Mouse (Mus musculus): ENCODE data around the gene Rpl36-ps4.
"Not testable (repeated sequence)": the region's sequence is repeated elsewhere in the genome, so short reads cannot be mapped to it uniquely, and the experiment has no call there.

The Rpl36-ps4 gene

GRCm38 (mm10) chr17:87936156-87936555 lies 15.4 kb downstream of the Rpl36-ps4 start:
- DNase-seq (ENCODE audit: low read depth, low spot score), result no peak

- DNase-seq (ENCODE audit: low read depth, low spot score), result peak; percentile 88
Observed at GRCm38 (mm10) chr17:87948965-87949584, 28.3 kb downstream of the Rpl36-ps4 start.

- DNase-seq (ENCODE audit: low read depth, low spot score), result not testable (repeated sequence)
Observed at GRCm38 (mm10) chr17:87954618-87955124, 33.9 kb downstream of the Rpl36-ps4 start.

- no peak for DNase-seq (ENCODE audit: low read depth, low spot score)
Observed at GRCm38 (mm10) chr17:87957096-87957840, 36.5 kb downstream of the Rpl36-ps4 start.

DNA sequence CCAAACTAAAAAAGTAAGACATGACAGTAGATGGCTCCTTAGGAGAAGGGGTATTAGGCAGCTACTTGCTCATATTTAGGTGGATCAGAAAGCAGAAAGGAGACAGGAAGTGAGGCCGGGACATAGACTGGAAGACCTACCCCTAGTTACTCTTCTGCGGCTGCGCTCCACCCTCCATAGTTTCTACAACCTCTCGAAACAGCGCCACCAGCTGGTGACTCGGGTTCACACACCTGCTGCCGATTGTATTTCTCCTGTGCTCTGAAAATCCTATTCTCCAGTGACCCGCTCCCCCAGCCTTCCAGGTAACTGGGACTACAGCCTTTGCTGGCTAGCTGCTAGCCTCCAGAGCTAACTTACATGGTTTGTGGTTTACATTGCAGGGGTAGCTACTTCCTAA lies 37.5 kb downstream of the Rpl36-ps4 start:
- DNase-seq (ENCODE audit: low read depth, low spot score), result no peak

GRCm38 (mm10) chr17:87959406-87959805 lies 38.6 kb downstream of the Rpl36-ps4 start:
- DNase-seq (ENCODE audit: low read depth, low spot score), result not testable (repeated sequence)

DNA sequence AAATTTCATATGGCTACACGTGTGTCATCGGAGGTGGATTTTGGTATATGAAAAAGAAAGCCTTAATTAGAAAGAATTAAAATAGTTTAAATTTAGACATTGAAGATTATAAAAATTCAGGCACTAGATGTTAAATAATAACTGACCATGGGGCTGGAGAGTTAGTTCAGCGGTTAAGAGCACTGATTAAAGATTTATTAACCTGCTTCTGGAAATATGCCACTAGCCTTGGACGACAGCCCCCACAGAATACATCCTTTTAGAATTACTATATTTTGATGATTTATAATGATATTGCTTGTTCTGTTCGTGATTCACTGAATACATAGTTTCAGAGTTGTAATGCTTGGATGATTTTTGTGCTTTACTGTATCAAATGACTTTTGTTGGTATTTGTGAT lies 39.2 kb downstream of the Rpl36-ps4 start:
- DNase-seq (ENCODE audit: low read depth, low spot score), result not testable (repeated sequence)

GRCm38 (mm10) chr17:87963081-87964075 lies 42.6 kb downstream of the Rpl36-ps4 start:
- no peak for DNase-seq (ENCODE audit: low read depth, low spot score)

GRCm38 (mm10) chr17:87968483-87968926 lies 47.7 kb downstream of the Rpl36-ps4 start:
- DNase-seq (ENCODE audit: low read depth, low spot score), result not testable (repeated sequence)
